Mouse (Mus musculus): Measurements from ENCODE around the gene Cfap77. TPM values are rescaled to one million over a fixed set of nuclear protein-coding genes. Genes with fewer than 3 reads are reported as not detected.

Cfap77 gene
- polyA plus RNA-seq, 1 experiment from 2014 or later: 1.3 TPM

DNA sequence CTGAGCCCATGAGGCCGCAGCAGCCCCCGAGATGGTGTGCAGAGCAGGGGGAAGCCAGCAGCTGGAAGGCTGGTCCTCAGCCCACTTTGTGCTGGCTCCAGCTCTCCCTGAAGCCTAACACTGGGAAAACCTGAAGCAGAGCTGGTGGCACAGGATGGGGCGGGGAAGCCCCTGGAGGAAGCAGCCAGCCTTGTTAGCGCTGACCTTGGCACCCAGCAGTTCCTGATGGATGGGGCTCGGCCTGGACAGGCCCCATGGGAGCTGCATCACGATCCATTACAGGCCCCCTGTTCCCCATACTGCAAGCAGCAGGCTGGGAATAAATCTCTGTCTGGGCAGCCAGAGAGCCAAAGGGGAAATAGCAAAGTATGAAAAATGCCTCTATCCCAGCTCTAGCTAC is 80.3 kb downstream of the Cfap77 start:
- no peak overlapping the region for H3K9ac ChIP-seq (replicated peaks; ENCODE audit: low read length)
- H3K4me3 ChIP-seq (replicated peaks; ENCODE audit: low read depth, low read length): no peak overlapping the region
- no peak overlapping the region for H3K4me2 ChIP-seq (ENCODE audit: low read length)
- no peaks in the 10 kb centered on the region for H3K9me3 ChIP-seq (ENCODE audit: control insufficient read depth, low read length)
- H3K36me3 ChIP-seq (ENCODE audit: control insufficient read depth, insufficient read depth, low read length): no peaks in the 10 kb centered on the region
- ATAC-seq (ENCODE audit: low FRiP score, low TSS enrichment) (no peak), DNase-seq (no peak)
- H3K4me1 ChIP-seq (ENCODE audit: control insufficient read depth, insufficient read depth, low read length): peaks cover 21% of the 10 kb centered on the region
- H3K27ac ChIP-seq (replicated peaks; ENCODE audit: low read depth, low read length): no peak overlapping the region
- WGBS: 39% methylated on average over 6 of the region's 6 CpGs
- H3K27me3 ChIP-seq (ENCODE audit: control insufficient read depth, insufficient read depth, low read length): peaks cover 10% of the 10 kb centered on the region; the same call in 1 of the 2 replicates

DNA sequence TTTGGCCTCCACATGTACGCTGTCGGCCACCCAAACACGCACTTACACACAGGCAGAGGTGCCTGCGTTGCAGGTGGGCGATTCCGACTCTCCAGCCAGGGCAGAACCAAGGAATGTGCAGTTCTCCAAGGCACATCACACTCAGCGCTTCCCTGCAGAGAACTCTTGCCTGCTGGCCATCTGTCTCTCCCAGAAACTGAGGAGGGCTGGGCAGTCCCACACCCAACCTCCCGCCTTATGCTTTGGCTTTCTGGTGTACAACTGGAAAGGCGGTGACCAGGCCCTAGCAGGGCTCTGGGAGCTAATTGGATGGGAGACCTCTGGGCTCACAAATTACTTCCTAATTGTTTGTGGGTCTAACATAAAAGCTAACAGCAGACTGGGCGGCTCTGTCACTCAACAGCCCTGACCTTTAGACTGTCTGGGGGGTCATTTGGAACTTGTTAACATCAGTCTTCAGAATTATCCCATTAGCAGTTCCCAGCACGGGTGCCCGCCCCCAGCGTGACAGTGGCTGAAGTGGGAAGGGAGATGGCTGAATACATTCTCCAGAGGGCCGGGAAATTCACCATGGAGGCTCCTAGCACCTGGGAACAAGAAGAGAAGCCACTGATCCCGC is 80.9 kb downstream of the Cfap77 start:
- Histone ChIP-seq H3K27ac (replicated peaks; ENCODE audit: low read depth, low read length) (no peak overlapping the region), H3K4me2 (ENCODE audit: low read length) (no peak overlapping the region), H3K36me3 (ENCODE audit: control insufficient read depth, insufficient read depth, low read length) (no peaks in the 10 kb centered on the region), H3K9me3 (ENCODE audit: control insufficient read depth, low read length) (no peaks in the 10 kb centered on the region), H3K9ac (replicated peaks; ENCODE audit: low read length) (no peak overlapping the region), H3K4me3 (replicated peaks; ENCODE audit: low read depth, low read length) (no peak overlapping the region), H3K4me1 (ENCODE audit: control insufficient read depth, insufficient read depth, low read length) (peaks cover 21% of the 10 kb centered on the region), H3K27me3 (ENCODE audit: control insufficient read depth, insufficient read depth, low read length) (peaks cover 10% of the 10 kb centered on the region; the same call in 1 of the 2 replicates)
- ATAC-seq (ENCODE audit: low FRiP score, low TSS enrichment) (no peak), DNase-seq (no peak)
- WGBS: 46% methylated on average over 15 of the region's 15 CpGs

DNA sequence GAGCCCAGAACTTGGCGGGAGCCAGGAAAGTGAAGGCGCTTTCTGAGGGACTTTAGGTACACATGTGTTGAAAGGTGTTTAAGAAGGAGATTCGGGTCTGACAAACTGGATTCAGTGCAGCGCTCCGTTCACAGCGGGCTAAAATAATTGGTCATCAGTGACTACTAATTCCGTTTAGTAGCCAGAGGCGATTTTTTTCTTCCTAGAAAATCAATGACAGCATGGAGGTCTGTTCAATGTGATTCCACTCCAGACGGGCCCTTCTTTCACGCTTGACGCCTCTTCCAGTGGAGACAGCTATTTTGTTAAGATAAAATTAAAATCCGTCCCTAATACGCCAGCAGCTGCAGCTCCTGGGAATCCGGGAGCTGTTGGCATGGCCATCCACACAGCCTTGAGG is 84.4 kb downstream of the Cfap77 start:
- Histone ChIP-seq H3K27me3 (ENCODE audit: control insufficient read depth, insufficient read depth, low read length) (0 out of 2 replicates have a peak, but pooled peaks cover 3% of the 10 kb centered on the region), H3K36me3 (ENCODE audit: control insufficient read depth, insufficient read depth, low read length) (no peaks in the 10 kb centered on the region), H3K4me2 (ENCODE audit: low read length) (no peak overlapping the region), H3K4me1 (ENCODE audit: control insufficient read depth, insufficient read depth, low read length) (peaks cover 30% of the 10 kb centered on the region), H3K27ac (replicated peaks; ENCODE audit: low read depth, low read length) (no peak overlapping the region), H3K4me3 (replicated peaks; ENCODE audit: low read depth, low read length) (no peak overlapping the region), H3K9me3 (ENCODE audit: control insufficient read depth, low read length) (no peaks in the 10 kb centered on the region), H3K9ac (replicated peaks; ENCODE audit: low read length) (no peak overlapping the region)
- 47% methylated on average over 14 of the region's 14 CpGs for WGBS
- DNase-seq: peak; percentile 61
- no peak for ATAC-seq (ENCODE audit: low FRiP score, low TSS enrichment)

DNA sequence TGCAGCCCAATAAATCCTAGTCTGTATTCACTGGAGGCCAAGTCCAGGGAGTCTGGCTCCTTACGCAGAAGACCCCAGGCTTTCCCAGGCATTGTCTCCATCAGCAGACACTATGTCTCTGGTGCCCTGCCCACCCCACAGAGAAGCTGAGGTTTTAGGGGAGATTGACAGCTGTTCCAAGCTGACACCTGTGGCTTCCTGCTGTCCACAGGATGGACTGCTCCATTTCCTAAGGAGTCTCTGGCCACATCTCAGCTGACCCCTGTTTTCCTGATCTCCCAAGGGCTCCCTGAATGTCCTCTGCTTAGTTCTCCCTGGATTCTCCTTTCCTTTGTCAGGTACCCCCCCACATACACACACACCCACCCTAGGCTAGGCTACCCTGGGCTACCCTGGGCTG is 86.6 kb downstream of the Cfap77 start:
- no peak overlapping the region for H3K9ac ChIP-seq (replicated peaks; ENCODE audit: low read length)
- no peaks in the 10 kb centered on the region for H3K36me3 ChIP-seq (ENCODE audit: control insufficient read depth, insufficient read depth, low read length)
- H3K27me3 ChIP-seq (ENCODE audit: control insufficient read depth, insufficient read depth, low read length): no peaks in the 10 kb centered on the region
- ATAC-seq (ENCODE audit: low FRiP score, low TSS enrichment) (no peak), DNase-seq (no peak)
- 81% methylated on average over 1 of the region's 1 CpGs for WGBS
- H3K4me3 ChIP-seq (replicated peaks; ENCODE audit: low read depth, low read length): no peak overlapping the region
- no peak overlapping the region for H3K4me2 ChIP-seq (ENCODE audit: low read length)
- peaks cover 16% of the 10 kb centered on the region for H3K4me1 ChIP-seq (ENCODE audit: control insufficient read depth, insufficient read depth, low read length)
- no peaks in the 10 kb centered on the region for H3K9me3 ChIP-seq (ENCODE audit: control insufficient read depth, low read length)
- no peak overlapping the region for H3K27ac ChIP-seq (replicated peaks; ENCODE audit: low read depth, low read length)

DNA sequence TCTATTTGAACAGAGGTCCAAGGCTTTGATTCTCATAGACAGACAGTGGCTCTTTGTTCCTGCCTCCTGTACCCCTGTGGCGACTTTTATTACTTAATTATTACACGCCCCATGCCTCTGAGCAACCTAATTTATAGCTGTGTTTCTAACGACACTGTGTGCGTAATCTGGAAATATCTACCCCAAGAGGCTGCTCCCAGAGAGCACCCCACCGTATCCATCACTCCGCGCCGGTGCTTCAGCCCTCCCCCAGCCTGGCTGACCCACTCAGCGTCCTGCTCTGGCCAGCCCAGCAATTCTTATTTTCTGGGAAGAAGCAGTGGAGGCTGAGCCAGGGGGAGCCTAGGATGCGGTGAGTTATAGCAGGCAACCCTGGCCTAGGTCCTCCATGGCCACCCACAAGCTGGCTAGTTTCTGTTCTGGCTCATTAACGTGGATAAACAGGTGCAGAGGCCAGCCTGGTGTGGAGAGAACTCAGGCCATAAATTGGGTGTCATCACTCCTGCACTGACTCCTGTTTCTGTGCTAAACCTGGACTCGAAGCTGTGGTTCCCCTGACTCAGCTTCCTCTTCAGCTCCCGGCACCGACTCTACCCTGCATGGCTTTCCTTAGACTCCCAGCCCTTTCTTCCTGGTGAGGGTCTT is 88.6 kb downstream of the Cfap77 start:
- no peak for DNase-seq
- 51% methylated on average over 14 of the region's 14 CpGs for WGBS
- Histone ChIP-seq H3K4me1 (ENCODE audit: control insufficient read depth, insufficient read depth, low read length) (peaks cover 16% of the 10 kb centered on the region), H3K27me3 (ENCODE audit: control insufficient read depth, insufficient read depth, low read length) (no peaks in the 10 kb centered on the region), H3K4me2 (ENCODE audit: low read length) (no peak overlapping the region), H3K9me3 (ENCODE audit: control insufficient read depth, low read length) (no peaks in the 10 kb centered on the region), H3K36me3 (ENCODE audit: control insufficient read depth, insufficient read depth, low read length) (no peaks in the 10 kb centered on the region), H3K9ac (replicated peaks; ENCODE audit: low read length) (no peak overlapping the region), H3K4me3 (replicated peaks; ENCODE audit: low read depth, low read length) (no peak overlapping the region), H3K27ac (replicated peaks; ENCODE audit: low read depth, low read length) (no peak overlapping the region)
- no peak for ATAC-seq (ENCODE audit: low FRiP score, low TSS enrichment)

GRCm38 (mm10) chr2:28963565-28963964 is 91.3 kb downstream of the Cfap77 start:
- no peak for DNase-seq
- no peaks in the 10 kb centered on the region for H3K27me3 ChIP-seq (ENCODE audit: control insufficient read depth, insufficient read depth, low read length)
- ATAC-seq (ENCODE audit: low FRiP score, low TSS enrichment): no peak
- H3K4me3 ChIP-seq (replicated peaks; ENCODE audit: low read depth, low read length): no peak overlapping the region
- H3K36me3 ChIP-seq (ENCODE audit: control insufficient read depth, insufficient read depth, low read length): no peaks in the 10 kb centered on the region
- no peak overlapping the region for H3K4me2 ChIP-seq (ENCODE audit: low read length)
- WGBS: 87% methylated on average over 6 of the region's 6 CpGs
- no peak overlapping the region for H3K27ac ChIP-seq (replicated peaks; ENCODE audit: low read depth, low read length)
- no peak overlapping the region for H3K9ac ChIP-seq (replicated peaks; ENCODE audit: low read length)
- no peaks in the 10 kb centered on the region for H3K9me3 ChIP-seq (ENCODE audit: control insufficient read depth, low read length)
- H3K4me1 ChIP-seq (ENCODE audit: control insufficient read depth, insufficient read depth, low read length): peaks cover 9% of the 10 kb centered on the region; the same call in 1 of the 2 replicates

- WGBS: 68% methylated on average over 5 of the region's 5 CpGs
- no peak overlapping the region for H3K4me3 ChIP-seq (replicated peaks; ENCODE audit: low read depth, low read length)
- no peak for ATAC-seq (ENCODE audit: low FRiP score, low TSS enrichment)
- H3K4me2 ChIP-seq (ENCODE audit: low read length): no peak overlapping the region
- no peaks in the 10 kb centered on the region for H3K9me3 ChIP-seq (ENCODE audit: control insufficient read depth, low read length)
- peaks cover 9% of the 10 kb centered on the region; the same call in 1 of the 2 replicates for H3K4me1 ChIP-seq (ENCODE audit: control insufficient read depth, insufficient read depth, low read length)
- no peaks in the 10 kb centered on the region for H3K36me3 ChIP-seq (ENCODE audit: control insufficient read depth, insufficient read depth, low read length)
- H3K9ac ChIP-seq (replicated peaks; ENCODE audit: low read length): no peak overlapping the region
- DNase-seq: no peak
- H3K27ac ChIP-seq (replicated peaks; ENCODE audit: low read depth, low read length): no peak overlapping the region
- H3K27me3 ChIP-seq (ENCODE audit: control insufficient read depth, insufficient read depth, low read length): no peaks in the 10 kb centered on the region
These were observed 93.2 kb downstream of the Cfap77 start for GRCm38 (mm10) chr2:28961636-28962035.

DNA sequence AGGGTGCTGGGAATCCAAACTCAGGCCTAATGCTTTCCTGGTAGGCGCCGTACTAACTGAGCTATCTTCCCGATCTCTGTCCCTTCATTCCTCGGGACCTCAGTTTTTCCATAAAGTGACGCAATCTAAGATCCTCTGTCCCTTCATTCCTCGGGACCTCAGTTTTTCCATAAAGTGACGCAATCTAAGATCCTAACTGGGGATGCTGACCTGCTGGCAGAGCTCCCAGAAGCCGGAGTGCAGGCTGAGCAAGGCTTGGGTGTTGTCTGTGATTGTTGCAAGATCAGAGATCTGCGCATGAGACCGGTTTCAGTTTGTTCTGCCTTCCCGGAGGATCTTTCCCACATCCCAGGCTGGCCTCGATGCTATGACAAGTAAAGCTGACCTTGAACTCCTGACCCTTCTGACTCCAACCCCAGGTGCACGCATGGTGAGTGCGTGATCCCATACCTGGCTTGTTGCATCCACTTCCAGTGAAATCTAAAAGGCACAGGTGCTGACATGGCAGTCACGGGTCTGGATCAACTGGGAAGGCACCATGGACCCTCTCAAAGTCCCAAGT is 93.8 kb downstream of the Cfap77 start:
- no peaks in the 10 kb centered on the region for H3K27me3 ChIP-seq (ENCODE audit: control insufficient read depth, insufficient read depth, low read length)
- H3K36me3 ChIP-seq (ENCODE audit: control insufficient read depth, insufficient read depth, low read length): no peaks in the 10 kb centered on the region

GRCm38 (mm10) chr2:28956874-28957273 is 98.0 kb downstream of the Cfap77 start:
- Histone ChIP-seq H3K36me3 (ENCODE audit: control insufficient read depth, insufficient read depth, low read length) (no peaks in the 10 kb centered on the region), H3K27ac (replicated peaks; ENCODE audit: low read depth, low read length) (no peak overlapping the region), H3K4me2 (ENCODE audit: low read length) (no peak overlapping the region), H3K4me3 (replicated peaks; ENCODE audit: low read depth, low read length) (no peak overlapping the region), H3K9ac (replicated peaks; ENCODE audit: low read length) (no peak overlapping the region), H3K4me1 (ENCODE audit: control insufficient read depth, insufficient read depth, low read length) (no peaks in the 10 kb centered on the region), H3K9me3 (ENCODE audit: control insufficient read depth, low read length) (no peaks in the 10 kb centered on the region), H3K27me3 (ENCODE audit: control insufficient read depth, insufficient read depth, low read length) (no peaks in the 10 kb centered on the region)
- 81% methylated on average over 4 of the region's 4 CpGs for WGBS
- no peak for ATAC-seq (ENCODE audit: low FRiP score, low TSS enrichment)
- no peak for DNase-seq

More for the DNA sequence above, 93.8 kb downstream of the Cfap77 start:
- H3K4me2 ChIP-seq (ENCODE audit: low read length): no peak overlapping the region
- 90% methylated on average over 15 of the region's 15 CpGs for WGBS
- DNase-seq: no peak
- no peak overlapping the region for H3K27ac ChIP-seq (replicated peaks; ENCODE audit: low read depth, low read length)
- peaks cover 6% of the 10 kb centered on the region; the same call in 1 of the 2 replicates for H3K4me1 ChIP-seq (ENCODE audit: control insufficient read depth, insufficient read depth, low read length)
- no peak overlapping the region for H3K9ac ChIP-seq (replicated peaks; ENCODE audit: low read length)
- no peak overlapping the region for H3K4me3 ChIP-seq (replicated peaks; ENCODE audit: low read depth, low read length)
- ATAC-seq (ENCODE audit: low FRiP score, low TSS enrichment): no peak
- H3K9me3 ChIP-seq (ENCODE audit: control insufficient read depth, low read length): no peaks in the 10 kb centered on the region

Measured in midbrain, embryonic 14.5 days (tissue).